Mouse (Mus musculus): ENCODE results near the gene Slc9c1. TPM values are rescaled to one million over a fixed set of nuclear protein-coding genes. Genes with fewer than 3 reads are reported as not detected.

The Slc9c1 gene
- polyA plus RNA-seq, 1 experiment: not detected

DNA sequence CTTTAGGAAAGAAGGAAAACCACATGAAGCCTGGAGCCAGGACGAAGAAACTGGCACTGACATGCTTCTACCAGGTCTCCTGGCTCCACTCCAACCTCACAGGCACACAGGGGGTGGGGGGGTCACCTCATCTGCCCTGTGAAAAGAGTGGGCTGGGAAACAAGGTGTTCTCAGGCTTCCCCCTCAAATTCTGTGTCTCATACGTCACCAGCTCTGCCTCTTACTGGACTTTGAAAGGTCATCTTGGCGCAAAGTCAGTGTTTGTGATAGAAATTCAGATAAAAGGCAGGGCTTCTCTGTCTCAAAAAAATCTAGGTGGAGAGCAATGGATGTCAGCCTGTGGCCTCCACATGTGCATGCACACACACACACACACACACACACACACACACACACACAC, 106.2 kb downstream of the Slc9c1 start:
- TF ChIP-seq POLR2A (IDR thresholded peaks at IDR 0.05; ENCODE audit: extremely low read depth, insufficient read depth, low read length) (no peak), CTCF (IDR thresholded peaks at IDR 0.05; ENCODE audit: extremely low read depth, insufficient read depth, low read length) (no peak)
- H3K4me1 ChIP-seq (ENCODE audit: control insufficient read depth, insufficient read depth, low read length): no peaks in the 10 kb centered on the region
- no peak overlapping the region for H3K4me3 ChIP-seq (ENCODE audit: insufficient read depth, low read length)
- H3K27ac ChIP-seq (ENCODE audit: insufficient read depth, low read length): no peak overlapping the region

DNA sequence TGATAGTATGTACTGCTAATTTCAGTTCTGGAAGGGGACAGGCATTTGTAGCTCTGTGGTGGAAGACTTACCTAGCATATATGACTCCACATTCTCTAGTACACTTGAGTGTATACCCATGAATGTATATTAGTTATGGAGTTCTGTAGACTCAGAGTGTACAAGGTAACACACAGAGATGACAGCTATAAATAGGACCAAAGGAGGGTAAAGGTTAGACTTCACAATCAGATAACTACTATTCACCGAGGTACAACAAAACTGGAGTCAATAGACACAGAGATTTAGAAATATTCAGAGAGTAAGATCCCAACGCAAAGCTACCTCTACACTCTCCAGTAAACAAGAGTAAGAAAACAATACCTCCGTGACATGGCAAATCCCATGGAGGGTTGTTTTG, 108.8 kb downstream of the Slc9c1 start:
- no peak overlapping the region for H3K27ac ChIP-seq (ENCODE audit: insufficient read depth, low read length)
- no peak for TF ChIP-seq POLR2A (IDR thresholded peaks at IDR 0.05; ENCODE audit: extremely low read depth, insufficient read depth, low read length)
- no peak for TF ChIP-seq CTCF (IDR thresholded peaks at IDR 0.05; ENCODE audit: extremely low read depth, insufficient read depth, low read length)
- no peak overlapping the region for H3K4me3 ChIP-seq (ENCODE audit: insufficient read depth, low read length)
- H3K4me1 ChIP-seq (ENCODE audit: control insufficient read depth, insufficient read depth, low read length): no peaks in the 10 kb centered on the region

DNA sequence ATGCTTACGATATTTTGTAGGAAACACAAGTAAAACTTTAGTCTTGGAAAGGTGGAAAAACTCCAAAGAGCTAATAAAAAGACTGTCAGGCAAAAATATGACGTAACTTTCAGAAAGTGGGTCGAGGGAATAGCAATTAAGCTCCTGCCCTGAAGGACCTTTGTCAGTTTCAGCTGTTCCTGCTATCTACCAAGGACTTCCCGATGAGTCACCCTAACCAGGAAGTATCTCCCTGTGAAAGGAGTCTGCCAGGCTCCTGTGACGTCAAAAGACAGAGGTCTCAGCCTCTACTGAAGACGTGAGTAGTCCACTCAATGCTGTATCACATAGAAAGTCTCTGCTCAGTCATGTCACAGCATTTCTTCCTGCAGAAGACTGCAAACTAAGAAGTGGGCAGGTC, 109.3 kb downstream of the Slc9c1 start:
- TF ChIP-seq POLR2A (IDR thresholded peaks at IDR 0.05; ENCODE audit: extremely low read depth, insufficient read depth, low read length) (no peak), CTCF (IDR thresholded peaks at IDR 0.05; ENCODE audit: extremely low read depth, insufficient read depth, low read length) (no peak)
- no peak overlapping the region for H3K27ac ChIP-seq (ENCODE audit: insufficient read depth, low read length)

DNA sequence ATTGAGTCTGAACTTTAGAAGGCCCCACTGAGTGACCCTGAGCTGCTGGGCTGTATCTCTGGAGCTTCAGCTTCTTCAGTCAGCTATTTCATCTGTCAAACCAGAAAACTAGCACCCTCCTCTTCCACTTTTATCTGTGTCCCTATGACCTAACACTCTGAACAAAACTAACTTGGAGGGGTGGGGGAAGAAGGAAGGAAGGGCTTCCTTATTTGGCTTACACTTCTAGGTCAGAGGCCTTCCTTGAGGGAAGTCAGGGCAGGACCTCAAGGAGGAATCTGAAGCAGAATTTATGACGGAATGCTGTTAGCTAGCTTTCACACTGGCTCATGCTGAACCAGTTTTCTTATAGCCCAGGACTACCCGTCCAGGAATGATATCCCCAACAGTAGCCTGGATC, 116.4 kb downstream of the Slc9c1 start:
- Histone ChIP-seq H3K4me3 (ENCODE audit: insufficient read depth, low read length) (no peak overlapping the region), H3K27ac (ENCODE audit: insufficient read depth, low read length) (no peak overlapping the region), H3K4me1 (ENCODE audit: control insufficient read depth, insufficient read depth, low read length) (no peaks in the 10 kb centered on the region)
- no peak for TF ChIP-seq CTCF (IDR thresholded peaks at IDR 0.05; ENCODE audit: extremely low read depth, insufficient read depth, low read length)

More for the DNA sequence above, 109.3 kb downstream of the Slc9c1 start:
- H3K4me1 ChIP-seq (ENCODE audit: control insufficient read depth, insufficient read depth, low read length): no peaks in the 10 kb centered on the region
- no peak overlapping the region for H3K4me3 ChIP-seq (ENCODE audit: insufficient read depth, low read length)

DNA sequence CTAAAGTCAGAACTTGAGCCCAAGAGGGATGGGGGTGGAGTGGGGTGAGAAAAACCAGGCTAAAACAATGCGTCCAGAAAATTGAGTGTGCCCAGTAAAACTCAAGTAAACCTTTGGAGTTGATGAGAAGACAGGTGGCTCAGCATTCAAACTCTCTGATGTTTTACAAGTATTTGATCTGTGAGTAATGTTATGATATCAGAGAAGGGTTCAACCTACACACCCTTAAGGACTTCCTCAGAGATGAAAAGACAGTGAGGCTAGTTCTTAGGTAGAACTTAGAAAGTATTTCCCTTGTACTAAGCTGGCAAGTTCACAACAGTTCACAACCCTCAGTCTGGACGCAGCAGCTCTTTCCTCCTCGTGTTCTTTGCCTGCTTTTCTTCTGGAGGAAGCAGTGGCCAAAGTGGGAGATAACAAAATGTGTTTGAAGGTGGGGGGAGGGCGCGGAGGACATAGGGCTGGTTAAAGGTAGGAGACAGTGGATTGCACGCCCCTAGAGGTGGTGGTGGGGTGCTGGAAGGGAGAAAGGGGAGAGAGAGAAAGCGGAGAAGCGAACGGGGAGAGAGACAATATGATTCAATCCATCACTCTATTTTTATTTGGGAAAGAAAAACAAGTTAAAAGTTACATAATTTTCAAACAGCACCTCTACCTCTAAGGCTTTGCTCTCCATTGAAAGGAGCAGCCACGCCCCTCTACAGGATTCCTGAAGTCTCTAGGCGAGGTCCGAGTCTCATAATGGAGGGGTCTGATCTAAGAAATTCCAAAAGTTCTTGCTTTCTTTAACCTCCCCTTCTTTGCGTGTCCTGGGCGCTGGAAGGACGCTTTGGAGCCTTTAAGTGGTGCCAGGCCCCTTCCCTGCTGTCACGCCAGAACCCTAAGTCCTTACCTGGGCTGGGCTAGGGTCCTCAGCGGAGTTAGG, 118.2 kb downstream of the Slc9c1 start:
- Histone ChIP-seq H3K4me1 (ENCODE audit: control insufficient read depth, insufficient read depth, low read length) (no peaks in the 10 kb centered on the region), H3K27ac (ENCODE audit: insufficient read depth, low read length) (no peak overlapping the region), H3K4me3 (ENCODE audit: insufficient read depth, low read length) (peak overlapping the region; percentile 18; the same call in 1 of the 2 replicates)
- no peak for TF ChIP-seq CTCF (IDR thresholded peaks at IDR 0.05; ENCODE audit: extremely low read depth, insufficient read depth, low read length)
- TF ChIP-seq POLR2A (IDR thresholded peaks at IDR 0.05; ENCODE audit: extremely low read depth, insufficient read depth, low read length): no peak

DNA sequence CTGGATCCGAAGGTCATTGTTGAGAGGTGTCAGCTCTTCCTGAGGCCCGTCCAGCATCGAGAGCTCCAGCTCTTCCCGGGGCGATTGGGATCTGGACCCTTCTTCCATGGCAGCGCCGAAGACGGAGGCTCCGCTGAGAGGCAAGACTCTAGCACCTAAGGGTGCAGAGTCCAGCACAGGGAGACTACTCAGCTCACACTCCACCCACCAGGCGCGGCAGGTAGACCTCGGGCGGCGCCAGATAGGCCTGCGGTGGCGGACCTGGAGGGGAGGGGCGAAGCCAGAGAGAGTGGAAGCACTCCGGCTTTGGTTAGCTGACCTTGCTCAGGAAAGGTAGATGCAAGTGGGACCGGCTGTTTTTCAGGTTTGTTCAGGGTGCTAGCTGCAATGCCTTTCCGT, 118.8 kb downstream of the Slc9c1 start, which contains the start of gene BC016579:
BC016579 (minus strand) TSS at position 135 of the 399 bp plus-strand sequence.
- Histone ChIP-seq H3K4me3 (ENCODE audit: insufficient read depth, low read length) (peak within 1 kb of the TSS; percentile 18; the same call in 1 of the 2 replicates), H3K4me1 (ENCODE audit: control insufficient read depth, insufficient read depth, low read length) (peaks cover under 1% of the 10 kb centered on the region; the same call in 1 of the 2 replicates), H3K27ac (ENCODE audit: insufficient read depth, low read length) (no peak within 1 kb of the TSS)
- TF ChIP-seq CTCF (IDR thresholded peaks at IDR 0.05; ENCODE audit: extremely low read depth, insufficient read depth, low read length) (no peak), POLR2A (IDR thresholded peaks at IDR 0.05; ENCODE audit: extremely low read depth, insufficient read depth, low read length) (no peak)

DNA sequence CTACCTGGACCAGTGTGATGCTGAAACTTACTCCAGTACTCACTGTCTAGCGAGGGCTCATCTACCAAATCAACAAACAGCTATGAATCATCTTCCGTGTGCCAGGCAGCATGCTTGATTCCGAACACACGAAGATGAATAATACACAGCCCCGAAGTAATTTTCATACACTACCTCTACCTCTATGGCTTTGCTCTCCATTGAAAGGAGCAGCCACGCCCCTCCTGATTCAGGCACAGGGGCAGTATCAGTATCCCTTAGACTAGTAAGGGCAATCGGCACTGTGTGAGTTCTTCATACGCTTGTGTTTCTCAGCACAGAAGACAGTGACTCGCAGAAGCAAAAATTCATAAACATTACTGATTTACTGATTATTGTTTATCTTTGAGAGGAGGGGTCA, 119.4 kb downstream of the Slc9c1 start:
- TF ChIP-seq CTCF (IDR thresholded peaks at IDR 0.05; ENCODE audit: extremely low read depth, insufficient read depth, low read length) (no peak), POLR2A (IDR thresholded peaks at IDR 0.05; ENCODE audit: extremely low read depth, insufficient read depth, low read length) (no peak)
- peaks cover 2% of the 10 kb centered on the region; the same call in 1 of the 2 replicates for H3K4me1 ChIP-seq (ENCODE audit: control insufficient read depth, insufficient read depth, low read length)
- no peak overlapping the region for H3K27ac ChIP-seq (ENCODE audit: insufficient read depth, low read length)
- H3K4me3 ChIP-seq (ENCODE audit: insufficient read depth, low read length): no peak overlapping the region

Other genes with a start within 250 kb of the Slc9c1 start
- 101 and 102 TPM in 2 replicates for gene Cd200, start 126.3 kb upstream of the Slc9c1 start, polyA plus RNA-seq (2012; rRNA removed)
- gene Gm609, start 42.3 kb upstream of the Slc9c1 start, polyA plus RNA-seq (2012; rRNA removed): 0.40 and 0.59 TPM in 2 replicates
- not detected in 2 replicates for gene Gm17783, start 3.3 kb upstream of the Slc9c1 start, polyA plus RNA-seq (2012; rRNA removed)
- gene Gcsam, start 75.1 kb downstream of the Slc9c1 start, polyA plus RNA-seq (2012; rRNA removed): not detected in 2 replicates
- gene BC016579, start 118.8 kb downstream of the Slc9c1 start, polyA plus RNA-seq (2012; rRNA removed): 0.45 and 0.52 TPM in 2 replicates
- gene Tmprss7, start 158.3 kb downstream of the Slc9c1 start, polyA plus RNA-seq (2012; rRNA removed): 4.4 TPM in 2 replicates
- gene Tagln3, start 189.3 kb downstream of the Slc9c1 start, polyA plus RNA-seq (2012; rRNA removed): 615 and 624 TPM in 2 replicates
- 24.0 and 24.1 TPM in 2 replicates for gene Abhd10, start 207.6 kb downstream of the Slc9c1 start, polyA plus RNA-seq (2012; rRNA removed)

Data from cortical plate, adult 2 months (tissue).